26 mouse cellular contexts compared by ENCODE assay signal in the genomic region with DNA sequence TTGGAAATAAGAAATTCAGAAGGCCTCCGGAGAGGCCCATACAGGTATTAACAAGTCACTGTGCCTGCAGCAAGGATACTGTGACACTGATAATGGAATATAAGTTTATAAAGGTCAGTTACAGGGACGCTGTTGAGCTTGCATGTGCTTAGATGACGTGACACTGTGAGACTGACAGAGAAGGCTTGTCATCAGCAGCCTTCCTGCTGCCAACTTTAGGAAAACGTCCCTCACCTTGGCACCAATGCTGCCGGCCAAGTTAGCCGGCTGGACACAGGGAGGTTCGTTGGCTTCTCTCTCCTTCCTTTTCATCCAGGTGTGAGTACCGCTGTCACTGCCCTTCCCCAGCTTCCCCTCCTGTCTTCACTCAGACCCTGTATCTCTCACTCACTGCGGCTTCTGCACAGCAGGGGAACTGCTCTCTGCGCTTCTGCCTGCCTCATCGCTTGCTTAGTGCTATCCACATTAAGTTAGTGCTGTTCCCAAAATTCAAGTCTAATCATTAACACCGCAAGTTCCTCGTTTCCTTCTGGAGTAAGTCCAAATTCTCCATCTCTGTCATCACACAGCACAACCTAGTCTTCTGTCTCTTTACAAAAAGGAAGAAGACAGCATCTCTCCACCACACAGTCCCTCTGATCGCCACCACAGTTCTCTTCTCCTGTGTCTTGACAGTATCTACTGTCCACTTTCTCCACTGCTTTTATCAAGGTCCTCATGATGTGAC. TPM values are rescaled to one million over a fixed set of nuclear protein-coding genes. Genes with fewer than 3 reads are reported as not detected.
DNase-seq lines count a peak whose midpoint lies in the region; ATAC-seq lines count a peak whose summit lies in the region.
"Had no signal": no experiment of that assay in that cellular context is flagged by ENCODE, and none has a peak within 500 bp of the region (broad histone marks: within the 10 kb centered on the region; RNA-seq: fewer than 3 reads in every experiment).

No protein-coding gene starts in this region.

- no peak overlapping the region for H3K4me2 ChIP-seq in heart, embryonic 12.5 days
- H3K4me2 ChIP-seq in limb, embryonic 12.5 days, result no peak overlapping the region
- 0 out of 2 replicates have a peak overlapping the region, but pooled peaks have one; percentile 7 for H3K4me2 ChIP-seq in heart, embryonic 15.5 days
- H3K4me2 ChIP-seq: intestine, embryonic 15.5 days; lung, embryonic 15.5 days; midbrain, embryonic 15.5 days; neural tube, embryonic 12.5 days had no signal

- H3K9me3 ChIP-seq in heart, embryonic 12.5 days (replicated peaks), result no peaks in the 10 kb centered on the region
- no peaks in the 10 kb centered on the region for H3K9me3 ChIP-seq in limb, embryonic 12.5 days
- no peaks in the 10 kb centered on the region for H3K9me3 ChIP-seq in limb, embryonic 10.5 days (replicated peaks)
- H3K9me3 ChIP-seq in heart, embryonic 15.5 days (replicated peaks), result no peaks in the 10 kb centered on the region
- H3K9me3 ChIP-seq: G1E; intestine, embryonic 15.5 days; lung, embryonic 15.5 days; midbrain, embryonic 15.5 days; neural tube, embryonic 12.5 days had no signal

- H3K4me1 ChIP-seq in heart, embryonic 12.5 days (replicated peaks), result peaks cover 39% of the 10 kb centered on the region
- H3K4me1 ChIP-seq in limb, embryonic 12.5 days (replicated peaks), result peaks cover 9% of the 10 kb centered on the region
- peaks cover 6% of the 10 kb centered on the region; the same call in 1 of the 2 replicates for H3K4me1 ChIP-seq in limb, embryonic 10.5 days
- peaks cover 35% of the 10 kb centered on the region for H3K4me1 ChIP-seq in heart, embryonic 15.5 days (replicated peaks)
- H3K4me1 ChIP-seq: intestine, embryonic 15.5 days; lung, embryonic 15.5 days; midbrain, embryonic 15.5 days; neural tube, embryonic 12.5 days had no signal

- no peak overlapping the region for H3K27ac ChIP-seq in heart, embryonic 12.5 days (ENCODE audit: poor library complexity, severe bottlenecking)
- H3K27ac ChIP-seq in limb, embryonic 12.5 days, result no peak overlapping the region
- H3K27ac ChIP-seq in limb, embryonic 10.5 days, result no peak overlapping the region
- peak overlapping the region; percentile 58; the same call in 1 of the 2 replicates for H3K27ac ChIP-seq in heart, embryonic 15.5 days
- H3K27ac ChIP-seq: intestine, embryonic 15.5 days; layer of hippocampus, adult 2 months; liver, embryonic 14.5 days; lung, embryonic 15.5 days; midbrain, embryonic 15.5 days; neural tube, embryonic 12.5 days had no signal

- peak; percentile 85 for DNase-seq in heart, adult 11 months
- DNase-seq in limb, embryonic 10.5 days (ENCODE audit: low spot score), result no peak
- no peak for DNase-seq in urinary bladder, postnatal 4 days (ENCODE audit: low spot score in 2 of 2)
- no peak for DNase-seq in lung, postnatal 36 days
- DNase-seq: B cell, adult 2 months; cerebellum, adult 18-20 months; cerebellum, postnatal 14 days; gastrocnemius, postnatal 36 days; kidney, adult 9 months; kidney, postnatal 14 days; layer of hippocampus, postnatal 36 days; lung, postnatal 4 days; right cerebral cortex, postnatal 14 days; spleen, adult 18-20 months had no signal

- H3K4me3 ChIP-seq in heart, embryonic 12.5 days, result no peak overlapping the region
- no peak overlapping the region for H3K4me3 ChIP-seq in limb, embryonic 12.5 days (replicated peaks)
- no peak overlapping the region for H3K4me3 ChIP-seq in limb, embryonic 10.5 days
- no peak overlapping the region for H3K4me3 ChIP-seq in heart, embryonic 15.5 days
- H3K4me3 ChIP-seq: intestine, embryonic 15.5 days; layer of hippocampus, adult 2 months; lung, embryonic 15.5 days; midbrain, embryonic 15.5 days; neural tube, embryonic 12.5 days had no signal

- no peaks in the 10 kb centered on the region for H3K27me3 ChIP-seq in heart, embryonic 12.5 days (replicated peaks)
- no peaks in the 10 kb centered on the region for H3K27me3 ChIP-seq in limb, embryonic 12.5 days
- H3K27me3 ChIP-seq in limb, embryonic 10.5 days (ENCODE audit: low read depth, poor library complexity, severe bottlenecking), result no peaks in the 10 kb centered on the region
- no peaks in the 10 kb centered on the region for H3K27me3 ChIP-seq in heart, embryonic 15.5 days
- H3K27me3 ChIP-seq: CH12.LX; intestine, embryonic 15.5 days; lung, embryonic 15.5 days; midbrain, embryonic 15.5 days; neural tube, embryonic 12.5 days had no signal

- 58% methylated on average over 14 of the region's 14 CpGs for WGBS in heart, embryonic 12.5 days
- 83% methylated on average over 14 of the region's 14 CpGs for WGBS in limb, embryonic 12.5 days
- 84% methylated on average over 14 of the region's 14 CpGs for WGBS in limb, embryonic 10.5 days
- WGBS in heart, embryonic 15.5 days, result 45% methylated on average over 14 of the region's 14 CpGs

- ATAC-seq in heart, embryonic 12.5 days (ENCODE audit: insufficient number of reproducible peaks, low FRiP score), result no peak
- no peak for ATAC-seq in limb, embryonic 12.5 days (ENCODE audit: insufficient number of reproducible peaks, insufficient read depth, low FRiP score, low TSS enrichment, low read depth)
- ATAC-seq in heart, embryonic 15.5 days (replicated peaks; ENCODE audit: insufficient number of reproducible peaks, insufficient read depth, low FRiP score, low read depth), result no peak
- ATAC-seq: hindbrain, embryonic 16.5 days; intestine, embryonic 15.5 days; midbrain, embryonic 15.5 days had no signal

- H3K36me3 ChIP-seq in heart, embryonic 12.5 days, result no peaks in the 10 kb centered on the region
- peaks cover 12% of the 10 kb centered on the region; the same call in 1 of the 2 replicates for H3K36me3 ChIP-seq in limb, embryonic 12.5 days
- peaks cover 18% of the 10 kb centered on the region for H3K36me3 ChIP-seq in limb, embryonic 10.5 days
- no peaks in the 10 kb centered on the region for H3K36me3 ChIP-seq in heart, embryonic 15.5 days
- H3K36me3 ChIP-seq: intestine, embryonic 15.5 days; lung, embryonic 15.5 days; midbrain, embryonic 15.5 days had no signal

- no peak overlapping the region for H3K9ac ChIP-seq in heart, embryonic 12.5 days
- peak overlapping the region; percentile 18; the same call in 1 of the 2 replicates for H3K9ac ChIP-seq in limb, embryonic 12.5 days (replicated peaks)
- H3K9ac ChIP-seq in heart, embryonic 15.5 days, result no peak overlapping the region
- H3K9ac ChIP-seq: intestine, embryonic 15.5 days; liver, embryonic 14.5 days; lung, embryonic 15.5 days; midbrain, embryonic 15.5 days; neural tube, embryonic 12.5 days had no signal

RNA-seq across cellular contexts. Expression of gene Ric8b, which starts 20.8 kb away (rescaled TPM):
- polyA plus RNA-seq in heart, embryonic 12.5 days (2016; fragmentation: Nextera tagmentation; extraction: Ambion mirVana), result 20.7 and 20.8 TPM in 2 replicates
- 30.3 and 34.4 TPM in 2 replicates for polyA plus RNA-seq in limb, embryonic 12.5 days (2016; fragmentation: Nextera tagmentation; extraction: Ambion mirVana)
- polyA plus RNA-seq in limb, embryonic 10.5 days (2016; fragmentation: Nextera tagmentation; extraction: Ambion mirVana), result 25.1 and 28.5 TPM in 2 replicates
- 13.6 and 16.1 TPM in 2 replicates for polyA plus RNA-seq in heart, embryonic 15.5 days (2015; fragmentation: Nextera tagmentation; extraction: Ambion mirVana)
